Mouse (Mus musculus): ENCODE measurements around the gene Lypd4.

Gene Lypd4

GRCm38 (mm10) chr7:24889431-24890220, 19.9 kb upstream of the Lypd4 start:
- no peak for DNase-seq (ENCODE audit: extremely low spot score, low read depth, low spot score)

GRCm38 (mm10) chr7:24887096-24887495, 17.4 kb upstream of the Lypd4 start:
- no peak for DNase-seq (ENCODE audit: extremely low spot score, low read depth, low spot score)

- DNase-seq (ENCODE audit: extremely low spot score, low read depth, low spot score), result no peak
Observed at GRCm38 (mm10) chr7:24886308-24886633, 16.5 kb upstream of the Lypd4 start.

GRCm38 (mm10) chr7:24885468-24886307, 15.9 kb upstream of the Lypd4 start:
- DNase-seq (ENCODE audit: extremely low spot score, low read depth, low spot score), result no peak

- DNase-seq (ENCODE audit: extremely low spot score, low read depth, low spot score), result no peak
Observed at GRCm38 (mm10) chr7:24884693-24885291, 15.1 kb upstream of the Lypd4 start.

- peak; percentile 99 for DNase-seq (ENCODE audit: extremely low spot score, low read depth, low spot score)
Observed at GRCm38 (mm10) chr7:24883896-24884692, 14.4 kb upstream of the Lypd4 start, which contains the start of gene Rps19. Rps19 (plus strand) TSS chr7:24884371.

- no peak for DNase-seq (ENCODE audit: extremely low spot score, low read depth, low spot score)
Observed at GRCm38 (mm10) chr7:24882416-24883199, 12.9 kb upstream of the Lypd4 start.

GRCm38 (mm10) chr7:24879620-24880019, 9.9 kb upstream of the Lypd4 start:
- no peak for DNase-seq (ENCODE audit: extremely low spot score, low read depth, low spot score)

- no peak for DNase-seq (ENCODE audit: extremely low spot score, low read depth, low spot score)
Observed at GRCm38 (mm10) chr7:24877588-24877987, 7.8 kb upstream of the Lypd4 start.

- DNase-seq (ENCODE audit: extremely low spot score, low read depth, low spot score), result no peak
Observed at GRCm38 (mm10) chr7:24869080-24869479, 661 bp downstream of the Lypd4 start.

GRCm38 (mm10) chr7:24864156-24864555, 5.6 kb downstream of the Lypd4 start:
- DNase-seq (ENCODE audit: extremely low spot score, low read depth, low spot score), result no peak

- no peak for DNase-seq (ENCODE audit: extremely low spot score, low read depth, low spot score)
Observed at GRCm38 (mm10) chr7:24862853-24863252, 6.9 kb downstream of the Lypd4 start.

GRCm38 (mm10) chr7:24861913-24862312, 7.8 kb downstream of the Lypd4 start, which contains the start of gene Gm9844:
Gm9844 (plus strand) TSS chr7:24862213.
- DNase-seq (ENCODE audit: extremely low spot score, low read depth, low spot score), result no peak

- no peak for DNase-seq (ENCODE audit: extremely low spot score, low read depth, low spot score)
Observed at GRCm38 (mm10) chr7:24859234-24859633, 10.5 kb downstream of the Lypd4 start.

GRCm38 (mm10) chr7:24856460-24857120, 13.2 kb downstream of the Lypd4 start:
- no peak for DNase-seq (ENCODE audit: extremely low spot score, low read depth, low spot score)

- DNase-seq (ENCODE audit: extremely low spot score, low read depth, low spot score), result no peak
Observed at GRCm38 (mm10) chr7:24853695-24854094, 16.0 kb downstream of the Lypd4 start.

- DNase-seq (ENCODE audit: extremely low spot score, low read depth, low spot score), result no peak
Observed at GRCm38 (mm10) chr7:24853233-24853563, 16.5 kb downstream of the Lypd4 start.

GRCm38 (mm10) chr7:24852557-24853232, 17.0 kb downstream of the Lypd4 start:
- no peak for DNase-seq (ENCODE audit: extremely low spot score, low read depth, low spot score)
